Mouse (Mus musculus) ES-E14 (cell line): Measurements from ENCODE around the gene Cracr2a.

Experiments used
- CHD2 ChIP-seq: IDR thresholded peaks from 2 replicates; pipeline ENCODE4 v1.6.1; 2014; ENCODE audit warnings: mild to moderate bottlenecking, low read depth, low read length, inconsistent platforms
- MAFK ChIP-seq: IDR thresholded peaks from 2 replicates; pipeline ENCODE4 v1.6.1; 2014; ENCODE audit warnings: mild to moderate bottlenecking, low read depth, low read length, inconsistent platforms; ENCODE audit not compliant: insufficient read depth

DNA sequence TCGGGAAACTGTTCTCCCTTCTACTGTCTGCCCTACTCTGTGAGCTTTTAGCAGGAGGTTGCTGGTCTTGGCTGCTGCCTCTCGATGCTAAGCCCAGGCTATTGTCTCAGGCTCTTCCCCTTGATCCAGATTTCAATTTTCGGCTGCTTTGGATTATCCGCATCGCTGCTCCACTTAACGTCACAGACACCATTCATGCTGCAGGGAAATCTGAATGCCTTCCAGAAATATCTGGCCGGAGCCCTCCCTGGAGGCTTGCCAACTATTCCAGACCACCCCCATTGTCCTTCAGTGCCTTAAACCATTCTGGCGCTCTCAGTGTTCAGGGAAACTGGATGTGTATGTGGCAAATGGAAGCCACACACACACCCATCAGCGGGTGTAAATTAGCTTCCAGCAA lies 66.3 kb downstream of the Cracr2a start:
- TF ChIP-seq MAFK (no peak), CHD2 (no peak)
